Mouse (Mus musculus): ENCODE measurements at regions not wholly inside any gene's neighbourhood (a gene's known extent, or its start where the extent isn't known, plus 50 kb on each side); places are given as distances from the start of the nearest gene placed in this dataset.
"Not testable (repeated sequence)": the region's sequence is repeated elsewhere in the genome, so short reads cannot be mapped to it uniquely, and the experiment has no call there.

GRCm38 (mm10) chr16:15194926-15195711 is 122.1 kb upstream of the Gm21897 start:
- no peaks in the 10 kb centered on the region for H3K9me3 ChIP-seq
- no peak overlapping the region for H3K9ac ChIP-seq
- H3K4me2 ChIP-seq: no peak overlapping the region
- no peaks in the 10 kb centered on the region for H3K27me3 ChIP-seq
- no peaks in the 10 kb centered on the region for H3K36me3 ChIP-seq
- 0 out of 2 replicates have a peak, but pooled peaks cover 4% of the 10 kb centered on the region for H3K4me1 ChIP-seq (replicated peaks)
- WGBS: 64% methylated on average over 6 of the region's 6 CpGs
- no peak for ATAC-seq (ENCODE audit: low read depth)
- no peak overlapping the region; the same call in 1 of the 2 replicates for H3K27ac ChIP-seq (replicated peaks)
- H3K4me3 ChIP-seq: no peak overlapping the region

- not testable (repeated sequence) for ATAC-seq (ENCODE audit: low read depth); H3K4me1 ChIP-seq (replicated peaks); H3K9ac ChIP-seq; H3K4me2 ChIP-seq; H3K27me3 ChIP-seq; H3K36me3 ChIP-seq; H3K9me3 ChIP-seq; H3K27ac ChIP-seq (replicated peaks); H3K4me3 ChIP-seq
- 95% methylated on average over 6 of the region's 12 CpGs for WGBS
Observed at GRCm38 (mm10) chr16:15195931-15196330, 121.3 kb upstream of the Gm21897 start.

GRCm38 (mm10) chr16:15196855-15197254 is 120.4 kb upstream of the Gm21897 start:
- ATAC-seq (ENCODE audit: low read depth): no peak
- Histone ChIP-seq H3K9me3 (no peaks in the 10 kb centered on the region), H3K4me2 (no peak overlapping the region), H3K27me3 (no peaks in the 10 kb centered on the region), H3K4me1 (replicated peaks) (0 out of 2 replicates have a peak, but pooled peaks cover 4% of the 10 kb centered on the region), H3K4me3 (no peak overlapping the region), H3K9ac (no peak overlapping the region), H3K27ac (replicated peaks) (no peak overlapping the region), H3K36me3 (no peaks in the 10 kb centered on the region)

- H3K4me1 ChIP-seq (replicated peaks): no peaks in the 10 kb centered on the region
- H3K27me3 ChIP-seq: no peaks in the 10 kb centered on the region
- H3K9ac ChIP-seq: no peak overlapping the region
- H3K27ac ChIP-seq (replicated peaks): no peak overlapping the region
- no peak overlapping the region for H3K4me2 ChIP-seq
- 82% methylated on average over 2 of the region's 2 CpGs for WGBS
- ATAC-seq (ENCODE audit: low read depth): no peak
- H3K4me3 ChIP-seq: no peak overlapping the region
- no peaks in the 10 kb centered on the region for H3K9me3 ChIP-seq
- H3K36me3 ChIP-seq: no peaks in the 10 kb centered on the region
Observed at GRCm38 (mm10) chr16:15215921-15216320, 101.3 kb upstream of the Gm21897 start.

- Histone ChIP-seq H3K27me3 (no peaks in the 10 kb centered on the region), H3K9me3 (no peaks in the 10 kb centered on the region), H3K36me3 (no peaks in the 10 kb centered on the region), H3K4me2 (no peak overlapping the region), H3K4me1 (replicated peaks) (no peaks in the 10 kb centered on the region), H3K27ac (replicated peaks) (no peak overlapping the region), H3K4me3 (no peak overlapping the region), H3K9ac (no peak overlapping the region)
- 68% methylated on average over 4 of the region's 4 CpGs for WGBS
- ATAC-seq (ENCODE audit: low read depth): no peak
Observed at GRCm38 (mm10) chr16:15220961-15221547, 96.2 kb upstream of the Gm21897 start.

GRCm38 (mm10) chr16:15237836-15238235 is 79.4 kb upstream of the Gm21897 start:
- no peak overlapping the region for H3K9ac ChIP-seq
- no peak overlapping the region for H3K4me3 ChIP-seq
- no peak for ATAC-seq (ENCODE audit: low read depth)
- no peaks in the 10 kb centered on the region for H3K36me3 ChIP-seq
- no peaks in the 10 kb centered on the region for H3K4me1 ChIP-seq (replicated peaks)
- no peak overlapping the region for H3K27ac ChIP-seq (replicated peaks)
- no peaks in the 10 kb centered on the region for H3K27me3 ChIP-seq
- H3K9me3 ChIP-seq: no peaks in the 10 kb centered on the region
- no peak overlapping the region for H3K4me2 ChIP-seq

- no peaks in the 10 kb centered on the region for H3K4me1 ChIP-seq (replicated peaks)
- H3K9me3 ChIP-seq: no peaks in the 10 kb centered on the region
- no peaks in the 10 kb centered on the region for H3K27me3 ChIP-seq
- H3K4me3 ChIP-seq: no peak overlapping the region
- H3K27ac ChIP-seq (replicated peaks): no peak overlapping the region
- no peak for ATAC-seq (ENCODE audit: low read depth)
- no peaks in the 10 kb centered on the region for H3K36me3 ChIP-seq
- H3K4me2 ChIP-seq: no peak overlapping the region
- no peak overlapping the region for H3K9ac ChIP-seq
Observed at GRCm38 (mm10) chr16:15238449-15238848, 78.8 kb upstream of the Gm21897 start.

GRCm38 (mm10) chr16:15250186-15250585 is 67.1 kb upstream of the Gm21897 start:
- no peak overlapping the region for H3K4me3 ChIP-seq
- H3K4me2 ChIP-seq: no peak overlapping the region
- no peaks in the 10 kb centered on the region for H3K9me3 ChIP-seq
- H3K36me3 ChIP-seq: no peaks in the 10 kb centered on the region
- H3K27me3 ChIP-seq: no peaks in the 10 kb centered on the region
- H3K9ac ChIP-seq: no peak overlapping the region
- no peak overlapping the region for H3K27ac ChIP-seq (replicated peaks)
- no peak for ATAC-seq (ENCODE audit: low read depth)
- H3K4me1 ChIP-seq (replicated peaks): no peaks in the 10 kb centered on the region

GRCm38 (mm10) chr16:15251686-15252085 is 65.6 kb upstream of the Gm21897 start:
- no peak overlapping the region for H3K4me2 ChIP-seq
- no peaks in the 10 kb centered on the region for H3K4me1 ChIP-seq (replicated peaks)
- H3K27ac ChIP-seq (replicated peaks): no peak overlapping the region
- H3K4me3 ChIP-seq: no peak overlapping the region
- WGBS: 77% methylated on average over 2 of the region's 2 CpGs
- ATAC-seq (ENCODE audit: low read depth): no peak
- no peaks in the 10 kb centered on the region for H3K36me3 ChIP-seq
- no peaks in the 10 kb centered on the region for H3K27me3 ChIP-seq
- H3K9me3 ChIP-seq: no peaks in the 10 kb centered on the region
- no peak overlapping the region for H3K9ac ChIP-seq

- H3K27me3 ChIP-seq: no peaks in the 10 kb centered on the region
- no peak overlapping the region for H3K4me3 ChIP-seq
- no peak overlapping the region for H3K4me2 ChIP-seq
- H3K4me1 ChIP-seq (replicated peaks): no peaks in the 10 kb centered on the region
- no peaks in the 10 kb centered on the region for H3K36me3 ChIP-seq
- H3K27ac ChIP-seq (replicated peaks): no peak overlapping the region
- H3K9ac ChIP-seq: no peak overlapping the region
- ATAC-seq (ENCODE audit: low read depth): no peak
- WGBS: 85% methylated on average over 6 of the region's 6 CpGs
- H3K9me3 ChIP-seq: no peaks in the 10 kb centered on the region
Observed at GRCm38 (mm10) chr16:15252666-15253347, 64.5 kb upstream of the Gm21897 start.

- Histone ChIP-seq H3K9me3 (no peaks in the 10 kb centered on the region), H3K27ac (replicated peaks) (no peak overlapping the region), H3K9ac (no peak overlapping the region), H3K36me3 (no peaks in the 10 kb centered on the region), H3K27me3 (no peaks in the 10 kb centered on the region), H3K4me1 (replicated peaks) (no peaks in the 10 kb centered on the region), H3K4me3 (no peak overlapping the region), H3K4me2 (no peak overlapping the region)
- WGBS: 72% methylated on average over 3 of the region's 3 CpGs
- no peak for ATAC-seq (ENCODE audit: low read depth)
Observed at GRCm38 (mm10) chr16:15253348-15253693, 63.9 kb upstream of the Gm21897 start.

GRCm38 (mm10) chr16:15254669-15255068 is 62.6 kb upstream of the Gm21897 start:
- no peak overlapping the region for H3K27ac ChIP-seq (replicated peaks)
- H3K36me3 ChIP-seq: no peaks in the 10 kb centered on the region
- no peak for ATAC-seq (ENCODE audit: low read depth)
- H3K27me3 ChIP-seq: no peaks in the 10 kb centered on the region
- 0 out of 2 replicates have a peak, but pooled peaks cover 6% of the 10 kb centered on the region for H3K4me1 ChIP-seq (replicated peaks)
- no peak overlapping the region for H3K4me3 ChIP-seq
- no peak overlapping the region for H3K9ac ChIP-seq
- no peaks in the 10 kb centered on the region for H3K9me3 ChIP-seq
- WGBS: 93% methylated on average over 2 of the region's 2 CpGs
- no peak overlapping the region for H3K4me2 ChIP-seq

Data from neural tube, embryonic 13.5 days (tissue).